Mouse (Mus musculus): Measurements from ENCODE around the gene Csl.
A peak's percentile ranks its signal among the peaks of the same experiment; 100 is the strongest.

Gene Csl

GRCm38 (mm10) chr10:99759558-99759957 is at the start of gene Csl:
TSS of gene Csl (minus strand) at chr10:99759658.
- no peak for DNase-seq (ENCODE audit: low read depth, low spot score)

- no peak for DNase-seq (ENCODE audit: low read depth, low spot score)
These were observed 30.0 kb upstream of the Csl start for GRCm38 (mm10) chr10:99789418-99789817.

GRCm38 (mm10) chr10:99774228-99775120 is 15.0 kb upstream of the Csl start:
- DNase-seq (ENCODE audit: low read depth, low spot score), result peak; percentile 26

- no peak for DNase-seq (ENCODE audit: low read depth, low spot score)
These were observed 9.3 kb downstream of the Csl start for GRCm38 (mm10) chr10:99750146-99750545.

- DNase-seq (ENCODE audit: low read depth, low spot score), result no peak
These were observed 10.7 kb downstream of the Csl start for GRCm38 (mm10) chr10:99748668-99749260.

- DNase-seq (ENCODE audit: low read depth, low spot score), result no peak
These were observed 11.4 kb downstream of the Csl start for GRCm38 (mm10) chr10:99748009-99748408.

GRCm38 (mm10) chr10:99741609-99742280 is 17.7 kb downstream of the Csl start:
- no peak for DNase-seq (ENCODE audit: low read depth, low spot score)

- DNase-seq (ENCODE audit: low read depth, low spot score), result no peak
These were observed 46.3 kb downstream of the Csl start for GRCm38 (mm10) chr10:99713129-99713528.

GRCm38 (mm10) chr10:99711567-99711966 is 47.9 kb downstream of the Csl start:
- DNase-seq (ENCODE audit: low read depth, low spot score), result no peak

Data from brain, embryonic 18.5 days (tissue).